Mouse (Mus musculus) liver, embryonic 14.5 days (tissue): ENCODE results near the gene Cers5.

Source experiments
- CTCF ChIP-seq: IDR thresholded peaks from 2 replicates; pipeline ENCODE4 v1.5.1; 2016; ENCODE audit warnings: antibody characterized with exemption, low read depth, control low read depth
- EP300 ChIP-seq: IDR thresholded peaks from 2 replicates; pipeline ENCODE4 v1.6.1; 2016; ENCODE audit warnings: antibody characterized with exemption, low read depth

DNA sequence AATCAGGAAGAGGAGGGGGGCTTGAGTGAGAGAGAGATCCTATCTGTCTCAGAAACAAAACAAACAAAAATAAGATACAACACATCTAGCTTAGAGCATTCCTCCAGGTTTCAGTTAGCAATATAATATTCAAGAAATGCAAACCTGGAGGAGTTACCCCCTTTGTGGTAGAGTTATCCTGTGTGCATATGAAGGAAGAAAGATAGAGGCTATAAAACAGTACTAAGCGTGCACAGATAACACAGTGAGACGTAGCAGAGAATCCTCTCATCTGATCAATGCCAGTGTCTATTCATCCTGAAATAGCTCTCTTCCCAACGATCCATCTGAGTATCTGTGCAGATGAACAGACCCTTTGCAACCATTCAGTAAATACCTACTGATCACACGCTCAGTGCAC is 5.2 kb downstream of the Cers5 start:
- TF ChIP-seq EP300 (no peak), CTCF (no peak)
